Mouse (Mus musculus): ENCODE measurements around the gene Dido1. TPM values are rescaled to one million over a fixed set of nuclear protein-coding genes. Genes with fewer than 3 reads are reported as not detected.

The Dido1 gene
- total and polyA plus RNA-seq, 2 experiments from 2014 or later: 12.2 to 28.3 TPM

DNA sequence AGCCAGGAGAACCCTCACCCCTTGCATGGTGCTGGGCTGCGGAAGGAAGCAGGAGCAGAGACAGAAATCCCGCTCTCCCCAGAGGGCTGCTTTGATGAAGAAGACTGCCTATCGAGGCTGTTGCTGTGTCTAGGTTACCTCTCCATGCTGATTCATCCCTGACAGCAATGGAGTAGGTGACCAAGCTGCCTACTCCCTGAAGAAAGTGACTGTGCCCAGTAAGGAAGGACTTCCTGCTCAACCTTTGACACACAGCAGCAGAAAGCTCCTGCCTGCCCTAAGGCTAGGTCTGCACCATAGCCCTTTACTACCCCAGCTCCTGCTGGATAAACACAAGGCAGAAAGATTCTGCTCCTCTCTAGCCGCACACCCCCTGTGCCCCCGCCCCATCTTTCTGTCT lies 39.1 kb upstream of the Dido1 start:
- 52% methylated on average over 5 of the region's 5 CpGs for WGBS
- ATAC-seq (ENCODE audit: insufficient read depth, low read depth): no peak
- Histone ChIP-seq H3K27me3 (ENCODE audit: control insufficient read depth, insufficient read depth, low read length) (0 out of 2 replicates have a peak, but pooled peaks cover 9% of the 10 kb centered on the region), H3K9me3 (replicated peaks; ENCODE audit: control insufficient read depth, low read length) (no peaks in the 10 kb centered on the region), H3K4me2 (ENCODE audit: low read depth, low read length) (no peak overlapping the region), H3K36me3 (replicated peaks; ENCODE audit: control insufficient read depth, insufficient read depth, low read length) (no peaks in the 10 kb centered on the region), H3K4me3 (ENCODE audit: low read depth, low read length) (no peak overlapping the region), H3K9ac (replicated peaks; ENCODE audit: low read depth, low read length) (no peak overlapping the region), H3K27ac (ENCODE audit: low read depth) (no peak overlapping the region), H3K4me1 (ENCODE audit: control insufficient read depth, insufficient read depth) (no peaks in the 10 kb centered on the region)
- DNase-seq (ENCODE audit: low spot score): no peak
- TF ChIP-seq EP300 (IDR thresholded peaks at IDR 0.05; ENCODE audit: low read depth): no peak

DNA sequence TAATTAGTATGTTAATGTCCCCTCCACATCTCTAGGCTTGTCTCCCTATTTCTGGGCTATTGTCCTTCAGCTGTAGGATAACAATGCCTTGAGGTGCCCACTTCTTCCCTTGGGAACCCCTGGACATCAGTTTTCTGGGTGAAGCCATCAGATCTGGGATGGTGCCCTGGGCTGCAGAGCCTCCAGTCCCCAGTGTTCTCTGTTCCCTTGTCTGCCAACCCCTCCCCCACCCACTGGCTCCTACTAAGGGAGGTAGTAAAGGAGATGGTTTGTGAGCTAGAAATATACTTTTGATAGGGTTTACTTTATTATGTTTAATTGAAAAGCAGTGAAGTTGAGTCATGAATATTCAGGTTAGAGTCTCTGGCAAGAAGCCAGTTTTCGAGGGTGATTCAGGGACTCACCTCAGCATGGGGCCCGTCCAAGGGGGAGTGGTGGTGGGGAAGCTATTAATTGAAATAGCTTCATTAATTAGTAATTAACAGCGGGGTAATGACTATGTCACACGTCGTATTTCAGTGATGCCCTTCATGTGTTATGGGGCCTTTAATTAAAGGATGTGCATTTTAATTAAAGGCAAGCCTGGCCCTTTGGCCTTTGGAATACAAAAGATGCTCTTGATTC lies 36.9 kb upstream of the Dido1 start:
- DNase-seq (ENCODE audit: low spot score) (no peak), ATAC-seq (ENCODE audit: insufficient read depth, low read depth) (no peak)
- H3K4me2 ChIP-seq (ENCODE audit: low read depth, low read length): no peak overlapping the region
- H3K27me3 ChIP-seq (ENCODE audit: control insufficient read depth, insufficient read depth, low read length): 0 out of 2 replicates have a peak, but pooled peaks cover 9% of the 10 kb centered on the region
- no peak for TF ChIP-seq CTCF (IDR thresholded peaks at IDR 0.05; ENCODE audit: low read depth)
- no peak for TF ChIP-seq EP300 (IDR thresholded peaks at IDR 0.05; ENCODE audit: low read depth)
- no peak overlapping the region for H3K27ac ChIP-seq (ENCODE audit: low read depth)
- H3K4me1 ChIP-seq (ENCODE audit: control insufficient read depth, insufficient read depth): no peaks in the 10 kb centered on the region
- no peaks in the 10 kb centered on the region for H3K36me3 ChIP-seq (replicated peaks; ENCODE audit: control insufficient read depth, insufficient read depth, low read length)
- no peak overlapping the region for H3K4me3 ChIP-seq (ENCODE audit: low read depth, low read length)
- WGBS: 33% methylated on average over 5 of the region's 5 CpGs
- H3K9me3 ChIP-seq (replicated peaks; ENCODE audit: control insufficient read depth, low read length): no peaks in the 10 kb centered on the region
- no peak overlapping the region for H3K9ac ChIP-seq (replicated peaks; ENCODE audit: low read depth, low read length)

DNA sequence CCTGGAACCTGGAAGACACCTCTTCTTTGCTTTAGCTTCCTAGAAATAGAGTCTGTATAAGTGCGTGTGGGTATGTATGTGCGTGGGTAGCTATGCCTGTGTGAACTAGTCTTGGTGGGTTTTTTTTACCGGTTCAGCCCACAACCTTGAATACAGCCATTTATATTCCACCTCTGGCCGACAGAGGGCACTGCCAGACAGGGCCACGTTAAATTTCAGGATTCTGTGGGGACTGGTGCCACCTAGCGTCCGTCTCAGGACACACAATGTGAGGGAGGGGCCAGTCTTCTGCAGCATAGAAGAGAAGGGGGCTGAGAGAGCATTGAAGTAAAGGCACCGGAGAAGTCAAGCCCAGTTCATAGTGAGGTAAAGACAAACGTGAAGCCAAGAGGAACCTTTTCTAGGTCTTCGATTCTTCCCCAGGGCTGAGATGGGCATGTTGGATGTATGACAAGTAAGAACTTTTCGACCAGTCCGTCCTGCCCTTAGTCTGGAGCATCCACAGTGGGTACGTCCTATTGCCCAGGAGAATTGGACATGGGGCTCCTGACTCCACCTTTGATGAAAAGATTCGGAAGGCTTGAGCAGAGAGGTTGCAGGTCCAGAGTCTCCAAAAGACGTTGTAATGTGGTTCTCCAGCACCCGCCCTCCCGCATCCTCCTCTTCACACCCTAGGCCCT lies 35.6 kb upstream of the Dido1 start:
- ATAC-seq (ENCODE audit: insufficient read depth, low read depth) (peak; percentile 76; the same call in 1 of the 2 replicates), DNase-seq (ENCODE audit: low spot score) (peak; percentile 72)
- Histone ChIP-seq H3K27me3 (ENCODE audit: control insufficient read depth, insufficient read depth, low read length) (0 out of 2 replicates have a peak, but pooled peaks cover 9% of the 10 kb centered on the region), H3K9ac (replicated peaks; ENCODE audit: low read depth, low read length) (no peak overlapping the region), H3K4me3 (ENCODE audit: low read depth, low read length) (no peak overlapping the region), H3K36me3 (replicated peaks; ENCODE audit: control insufficient read depth, insufficient read depth, low read length) (no peaks in the 10 kb centered on the region), H3K4me1 (ENCODE audit: control insufficient read depth, insufficient read depth) (no peaks in the 10 kb centered on the region), H3K9me3 (replicated peaks; ENCODE audit: control insufficient read depth, low read length) (no peaks in the 10 kb centered on the region), H3K4me2 (ENCODE audit: low read depth, low read length) (no peak overlapping the region), H3K27ac (ENCODE audit: low read depth) (no peak overlapping the region)
- WGBS: 32% methylated on average over 17 of the region's 17 CpGs
- TF ChIP-seq EP300 (IDR thresholded peaks at IDR 0.05; ENCODE audit: low read depth) (no peak), CTCF (IDR thresholded peaks at IDR 0.05; ENCODE audit: low read depth) (peak; percentile 100)

DNA sequence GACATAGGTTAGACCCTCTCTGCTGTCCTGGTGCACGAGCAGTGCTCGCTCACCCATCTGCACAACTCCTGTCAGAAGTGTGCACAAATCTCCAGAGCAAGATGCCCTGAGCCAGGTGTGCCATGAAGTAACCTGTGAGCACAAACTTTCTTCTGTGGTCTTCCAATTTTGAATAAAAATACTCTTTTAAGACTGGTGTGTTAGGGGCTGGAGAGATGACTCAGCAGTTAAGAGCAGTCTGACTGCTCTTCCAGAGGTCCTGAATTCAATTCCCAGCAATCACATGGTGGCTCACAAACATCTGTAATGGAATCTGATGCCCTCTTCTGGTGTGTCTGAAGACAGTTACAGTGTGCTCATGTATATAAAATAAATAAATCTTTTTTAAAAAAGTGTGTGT lies 33.5 kb upstream of the Dido1 start:
- DNase-seq (ENCODE audit: low spot score) (no peak), ATAC-seq (ENCODE audit: insufficient read depth, low read depth) (no peak)
- Histone ChIP-seq H3K9me3 (replicated peaks; ENCODE audit: control insufficient read depth, low read length) (no peaks in the 10 kb centered on the region), H3K4me2 (ENCODE audit: low read depth, low read length) (no peak overlapping the region), H3K4me1 (ENCODE audit: control insufficient read depth, insufficient read depth) (no peaks in the 10 kb centered on the region), H3K4me3 (ENCODE audit: low read depth, low read length) (no peak overlapping the region), H3K27me3 (ENCODE audit: control insufficient read depth, insufficient read depth, low read length) (0 out of 2 replicates have a peak, but pooled peaks cover 6% of the 10 kb centered on the region), H3K36me3 (replicated peaks; ENCODE audit: control insufficient read depth, insufficient read depth, low read length) (no peaks in the 10 kb centered on the region), H3K9ac (replicated peaks; ENCODE audit: low read depth, low read length) (no peak overlapping the region), H3K27ac (ENCODE audit: low read depth) (no peak overlapping the region)
- no peak for TF ChIP-seq EP300 (IDR thresholded peaks at IDR 0.05; ENCODE audit: low read depth)
- TF ChIP-seq CTCF (IDR thresholded peaks at IDR 0.05; ENCODE audit: low read depth): no peak
- WGBS: 73% methylated on average over 2 of the region's 2 CpGs

DNA sequence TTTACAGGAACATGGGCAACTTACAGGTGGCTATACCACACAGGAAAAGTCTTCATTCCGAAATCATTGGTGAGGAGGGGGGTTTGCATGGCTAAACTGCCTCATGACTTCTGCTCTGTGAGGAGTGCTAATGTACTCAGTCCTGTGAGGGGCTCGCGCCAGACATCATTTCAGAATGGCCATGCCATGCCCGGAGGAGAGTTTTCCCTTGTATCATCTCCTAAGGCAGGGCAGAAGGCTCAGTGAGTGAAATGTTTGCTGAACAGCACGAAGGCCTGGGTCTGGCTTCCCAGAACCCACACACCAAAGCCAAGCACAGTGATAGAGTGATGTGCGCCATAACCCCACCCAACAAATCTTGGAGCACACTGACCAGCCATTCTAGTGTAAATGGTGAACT lies 33.0 kb upstream of the Dido1 start:
- no peak overlapping the region for H3K4me2 ChIP-seq (ENCODE audit: low read depth, low read length)
- 73% methylated on average over 6 of the region's 6 CpGs for WGBS
- H3K9me3 ChIP-seq (replicated peaks; ENCODE audit: control insufficient read depth, low read length): no peaks in the 10 kb centered on the region
- TF ChIP-seq EP300 (IDR thresholded peaks at IDR 0.05; ENCODE audit: low read depth) (no peak), CTCF (IDR thresholded peaks at IDR 0.05; ENCODE audit: low read depth) (no peak)
- no peak overlapping the region for H3K9ac ChIP-seq (replicated peaks; ENCODE audit: low read depth, low read length)
- H3K27ac ChIP-seq (ENCODE audit: low read depth): no peak overlapping the region
- no peaks in the 10 kb centered on the region for H3K36me3 ChIP-seq (replicated peaks; ENCODE audit: control insufficient read depth, insufficient read depth, low read length)
- 0 out of 2 replicates have a peak, but pooled peaks cover 6% of the 10 kb centered on the region for H3K27me3 ChIP-seq (ENCODE audit: control insufficient read depth, insufficient read depth, low read length)
- H3K4me3 ChIP-seq (ENCODE audit: low read depth, low read length): no peak overlapping the region
- ATAC-seq (ENCODE audit: insufficient read depth, low read depth): no peak
- H3K4me1 ChIP-seq (ENCODE audit: control insufficient read depth, insufficient read depth): no peaks in the 10 kb centered on the region
- DNase-seq (ENCODE audit: low spot score): no peak

Measured in heart, postnatal 0 days (tissue).